Mouse (Mus musculus) B cell, adult (primary cell): ENCODE results near the gene Nphp1. TPM values are rescaled to one million over a fixed set of nuclear protein-coding genes. Genes with fewer than 3 reads are reported as not detected.

Source experiments
- total RNA-seq: library from RNA; stranded (reverse); gene quantifications from 4 replicates; pipeline ENCODE4 v1.2.4, GENCODE M21; 2023; ENCODE audit not compliant: inconsistent age

The Nphp1 gene
- total RNA-seq, result 0.72 to 1.3 TPM (median 1.1 TPM) in 4 replicates

GRCm38 (mm10) chr2:127788440-127789116 lies at the start of gene Nphp1:
Gene Nphp1, minus strand, starts transcription at chr2:127788897.

GRCm38 (mm10) chr2:127831401-127832102 lies 42.9 kb upstream of the Nphp1 start, which contains the start of gene Bub1:
Gene Bub1, minus strand, starts transcription at chr2:127831865.

GRCm38 (mm10) chr2:127791919-127792603 lies 3.4 kb upstream of the Nphp1 start, which contains the start of gene Mtln:
Gene Mtln, minus strand, starts transcription at chr2:127792488.

DNA sequence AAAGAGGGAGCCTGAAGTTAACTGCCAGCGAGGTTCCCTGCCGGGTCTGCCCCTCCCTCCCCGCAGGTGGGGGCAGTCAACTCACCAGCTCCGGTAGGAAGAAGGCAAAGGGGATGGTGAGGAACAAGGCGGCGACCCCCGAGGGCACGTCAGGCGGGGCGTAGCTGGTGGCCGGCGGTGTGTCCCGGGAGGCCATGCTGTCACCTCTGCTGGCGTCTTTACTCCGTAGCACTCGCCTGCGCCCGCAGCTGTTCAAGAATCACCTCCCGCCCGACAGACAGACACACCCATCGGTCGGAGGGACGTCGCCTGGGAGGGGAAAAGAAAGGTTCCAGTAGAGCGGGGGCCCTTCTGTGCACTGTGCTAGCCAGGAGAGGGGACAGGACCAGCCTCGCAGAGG lies 59.0 kb downstream of the Nphp1 start, which contains the start of gene Mall:
Gene Mall (minus strand): TSS at position 262 of the 400 bp plus-strand sequence.

Other genes with a start within 250 kb of the Nphp1 start
- not detected in 4 replicates for gene Prom2, start 247.4 kb downstream of the Nphp1 start, total RNA-seq
- 4.5 to 7.9 TPM (median 6.3 TPM) in 4 replicates for gene Zfp661, start 201.8 kb downstream of the Nphp1 start, total RNA-seq
- 67.7 to 95.1 TPM (median 87.5 TPM) in 4 replicates for gene Mrps5, start 201.7 kb downstream of the Nphp1 start, total RNA-seq
- gene Mal, start 132.2 kb downstream of the Nphp1 start, total RNA-seq, result not detected in 4 replicates
- 0.24 to 0.83 TPM (median 0.57 TPM) in 4 replicates for gene Mall, start 59.0 kb downstream of the Nphp1 start, total RNA-seq
- 9.8 to 13.5 TPM (median 11.1 TPM) in 4 replicates for gene Mtln, start 3.6 kb upstream of the Nphp1 start, total RNA-seq
- 0.90 to 2.1 TPM (median 1.4 TPM) in 4 replicates for gene Bub1, start 43.0 kb upstream of the Nphp1 start, total RNA-seq
- gene Acoxl, start 50.0 kb upstream of the Nphp1 start, total RNA-seq, result not detected in 4 replicates